Mouse (Mus musculus): ENCODE measurements at regions not wholly inside any gene's neighbourhood (a gene's known extent, or its start where the extent isn't known, plus 50 kb on each side); places are given as distances from the start of the nearest gene placed in this dataset.

GRCm38 (mm10) chr17:49252271-49252670 lies 175.9 kb upstream of the Mocs1 start:
- no peak for TF ChIP-seq CTCF (IDR thresholded peaks at IDR 0.05; ENCODE audit: borderline replicate concordance, control insufficient read depth, extremely low read depth, insufficient read depth, low read length, poor library complexity)
- TF ChIP-seq POLR2A (IDR thresholded peaks at IDR 0.05; ENCODE audit: control insufficient read depth, extremely low read depth, insufficient read depth, low read length, poor library complexity): no peak

All from thymus, adult 2 months (tissue).